Mouse (Mus musculus) adrenal gland, postnatal 14 days (tissue): ENCODE data around the gene Mcat. TPM values are rescaled to one million over a fixed set of nuclear protein-coding genes. Genes with fewer than 3 reads are reported as not detected.

Experiments used
- DNase-seq: peaks from one replicate; pipeline ENCODE4 v3.0.0; 2021; ENCODE audit warnings: mixed read lengths
- total RNA-seq: library from RNA; stranded (reverse); gene quantifications from 2 replicates; pipeline ENCODE4 v1.2.3, GENCODE M21; 2021

Mcat gene
- total RNA-seq, 1 experiment from 2014 or later: 34.6 TPM

DNA sequence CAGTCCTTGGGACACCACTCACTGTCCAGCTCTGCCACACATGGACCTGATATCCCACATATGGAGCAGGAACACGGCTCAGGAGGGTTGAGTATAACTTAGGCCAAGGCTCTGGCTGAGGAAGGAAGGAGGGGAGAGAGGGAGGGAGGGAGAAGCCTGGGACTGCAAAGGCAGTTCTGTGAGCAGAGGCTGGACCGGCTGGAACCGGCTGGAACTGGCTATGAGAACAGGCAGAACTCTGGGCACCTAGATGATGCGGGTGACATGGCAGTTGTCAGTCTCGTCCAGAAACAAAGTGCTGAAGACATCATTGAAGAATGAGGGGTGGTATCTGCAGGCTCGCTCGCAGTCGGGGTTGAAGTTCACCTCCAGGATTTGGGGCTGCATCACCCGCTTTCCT, 13.1 kb upstream of the Mcat start:
- DNase-seq: no peak

DNA sequence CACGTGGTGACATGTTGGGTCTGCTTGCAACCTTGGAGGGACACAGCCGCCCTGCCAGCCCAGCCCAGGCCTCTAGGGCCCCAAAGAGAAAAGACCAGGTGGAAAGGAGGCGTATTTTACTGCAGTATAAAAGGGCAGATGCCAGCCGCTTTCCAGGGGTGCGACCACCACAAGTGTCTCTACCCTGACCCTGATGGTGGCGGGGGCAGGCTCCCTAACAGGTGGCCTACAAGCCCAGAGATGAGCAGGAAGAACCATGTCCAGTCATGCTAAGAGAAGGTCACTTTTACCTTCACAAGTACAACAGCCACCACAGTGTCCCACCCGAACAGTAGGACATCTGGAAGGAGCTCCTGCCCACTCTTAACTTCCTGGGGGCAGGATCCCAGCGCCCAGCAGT, 12.0 kb upstream of the Mcat start:
- no peak for DNase-seq

DNA sequence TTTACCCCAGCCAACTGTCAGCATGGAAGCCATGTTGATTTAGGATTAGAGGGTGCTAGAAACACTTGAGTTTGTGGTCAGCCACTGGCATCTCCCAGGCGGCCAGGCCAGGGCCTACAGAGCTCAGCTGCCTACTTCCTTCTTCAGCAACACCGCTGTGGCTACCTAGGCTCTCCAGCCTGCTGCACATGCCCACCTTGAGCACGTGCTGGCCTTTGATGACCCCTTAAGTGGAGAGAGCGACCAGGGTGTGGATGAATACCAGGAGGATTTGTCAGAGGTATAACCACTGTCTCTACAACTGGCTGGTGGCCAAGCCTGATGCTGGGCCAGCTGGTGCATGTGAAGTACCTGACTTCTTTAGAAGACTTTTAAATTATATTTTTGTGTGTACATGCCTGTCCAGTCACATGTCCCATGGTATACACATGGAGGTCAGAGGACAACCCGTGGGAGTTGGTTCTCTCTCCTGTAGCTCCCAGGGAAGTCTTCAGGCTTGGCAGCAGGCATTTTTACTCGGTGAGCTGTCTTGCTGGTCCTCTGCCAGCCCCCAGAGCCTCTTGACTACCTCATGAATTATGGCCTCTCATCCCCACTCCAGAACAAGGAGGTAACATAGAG, 11.3 kb upstream of the Mcat start:
- DNase-seq: peak; percentile 77

DNA sequence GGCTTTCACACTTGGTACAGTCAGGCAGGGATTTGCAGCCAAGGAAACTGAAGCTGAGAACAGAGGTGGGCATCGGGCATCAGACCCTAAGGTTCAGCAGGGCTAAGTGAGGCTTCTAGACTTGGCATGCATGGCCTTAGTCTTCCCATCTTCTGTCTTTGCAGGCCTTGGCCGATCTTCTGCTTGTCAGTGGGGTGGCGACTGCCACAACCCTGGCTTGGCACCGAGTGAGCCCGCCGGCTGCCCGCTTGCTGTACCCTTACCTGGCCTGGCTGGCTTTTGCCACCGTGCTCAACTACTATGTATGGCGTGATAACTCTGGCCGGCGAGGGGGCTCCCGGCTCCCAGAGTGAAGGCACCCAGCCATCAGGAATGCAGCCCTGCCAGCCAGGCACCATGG, 10.0 kb upstream of the Mcat start:
- DNase-seq: no peak

DNA sequence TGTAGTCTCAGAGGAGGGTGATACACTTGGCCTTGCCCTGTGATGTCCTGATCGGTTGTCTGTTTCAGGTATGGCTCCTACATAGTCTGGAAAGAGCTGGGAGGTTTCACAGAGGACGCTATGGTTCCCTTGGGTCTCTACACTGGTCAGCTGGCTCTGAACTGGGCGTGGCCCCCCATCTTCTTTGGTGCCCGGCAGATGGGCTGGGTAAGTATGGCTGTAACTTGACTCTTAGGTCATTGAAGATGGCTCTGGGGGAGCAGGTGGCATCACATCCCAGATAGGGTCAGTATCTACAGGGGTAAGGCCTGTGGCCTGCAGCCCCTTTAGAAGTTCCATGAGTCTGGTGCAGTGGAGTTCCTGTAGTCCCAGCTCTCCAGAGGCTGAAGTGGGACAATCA, 8.5 kb upstream of the Mcat start:
- DNase-seq: no peak

DNA sequence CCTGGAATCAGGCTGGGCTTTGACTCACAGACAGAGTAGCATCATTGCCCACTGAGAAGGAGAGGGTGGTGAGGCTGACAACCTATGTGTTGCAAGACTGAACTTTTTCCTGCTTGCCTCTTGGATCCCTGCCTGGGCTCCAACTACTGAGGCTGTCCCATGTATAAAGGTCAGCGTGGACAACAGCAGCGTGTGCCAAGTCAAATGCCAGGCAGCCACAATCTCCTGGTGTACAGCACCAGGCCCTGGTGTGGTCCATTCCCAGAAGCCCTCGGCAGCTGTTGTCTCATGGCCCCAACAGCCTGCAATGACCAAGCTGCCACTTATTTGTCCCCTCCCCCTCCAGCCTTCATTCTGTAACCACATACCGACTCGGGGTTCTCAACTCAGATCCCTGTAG, 8.0 kb upstream of the Mcat start:
- DNase-seq: peak; percentile 74

DNA sequence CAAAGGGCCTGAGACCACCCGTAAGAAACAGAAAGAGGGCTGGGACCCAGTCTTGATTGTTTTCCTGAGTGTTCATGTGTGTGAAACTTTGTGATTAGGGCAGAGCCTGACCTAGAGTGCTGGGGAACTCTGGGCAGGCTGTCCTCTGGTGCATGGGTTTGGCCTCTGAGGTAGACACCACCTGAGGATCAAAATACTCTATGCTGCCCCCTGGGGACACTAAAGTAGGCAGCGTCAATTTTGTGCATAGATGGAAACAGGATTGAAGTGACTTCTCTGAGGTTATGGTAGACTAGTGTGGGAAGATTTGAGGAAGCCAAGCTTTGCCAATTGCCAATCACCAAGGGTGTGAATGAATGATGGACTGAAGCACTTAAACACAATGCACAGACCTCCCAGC, 7.1 kb upstream of the Mcat start:
- no peak for DNase-seq

DNA sequence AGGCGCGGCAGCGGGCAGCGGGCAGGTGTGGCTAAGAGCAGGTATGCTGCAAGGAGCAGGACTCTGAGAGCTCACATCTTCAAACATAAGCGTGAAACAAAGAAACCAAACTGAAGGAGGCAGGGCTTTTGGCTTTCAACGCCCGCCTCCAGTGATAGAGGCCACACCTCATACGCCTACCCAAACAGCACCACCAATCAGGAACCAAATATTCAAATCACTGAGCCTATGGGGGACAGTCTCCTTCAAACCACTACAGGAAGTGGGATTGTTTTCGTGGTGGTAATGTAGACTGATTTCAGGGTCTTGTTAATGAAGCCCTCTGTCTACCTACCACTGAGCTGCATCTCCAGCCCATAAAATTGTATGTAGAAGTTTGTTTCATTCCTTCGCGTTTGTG, 6.1 kb upstream of the Mcat start:
- no peak for DNase-seq

DNA sequence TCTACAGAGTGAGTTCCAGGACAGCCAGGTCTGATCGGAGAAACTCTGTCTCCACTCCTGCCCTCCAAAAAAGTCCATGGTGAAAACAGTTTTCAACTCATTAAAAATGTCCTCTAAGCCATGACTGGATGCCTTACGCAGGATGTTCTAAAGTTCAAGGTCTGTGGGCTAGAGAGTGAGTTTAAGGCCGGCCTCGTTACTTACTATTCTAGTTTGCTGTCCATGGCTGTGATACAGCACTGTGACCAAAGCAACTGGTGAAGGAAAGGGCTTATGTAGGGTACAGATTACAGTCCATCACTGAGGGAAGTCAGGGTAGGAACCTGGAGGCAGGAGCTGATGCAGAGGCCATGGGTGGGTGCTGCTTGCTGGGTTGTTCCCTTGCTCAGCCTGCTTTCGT, 5.0 kb upstream of the Mcat start:
- DNase-seq: peak; percentile 45

DNA sequence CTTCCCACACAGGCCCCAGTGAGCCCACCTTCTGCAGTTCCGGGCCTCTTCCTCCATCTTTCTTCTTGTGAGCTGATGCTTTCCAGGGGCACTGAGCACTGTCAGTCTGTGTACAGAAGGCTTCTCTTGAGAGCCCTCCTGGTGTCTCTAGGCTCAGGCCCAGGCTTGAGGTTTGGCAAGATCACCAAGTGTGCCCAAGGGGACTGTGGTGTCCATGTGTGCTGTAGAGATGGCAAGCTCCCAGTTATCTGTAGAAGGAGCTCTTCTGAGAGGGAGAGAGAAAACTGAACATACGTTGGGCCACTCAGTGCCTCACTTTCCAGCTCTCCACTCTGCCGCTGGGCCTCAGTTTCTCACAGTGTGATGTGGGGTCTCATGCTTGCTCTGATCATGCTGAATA, 4.1 kb upstream of the Mcat start:
- no peak for DNase-seq

DNA sequence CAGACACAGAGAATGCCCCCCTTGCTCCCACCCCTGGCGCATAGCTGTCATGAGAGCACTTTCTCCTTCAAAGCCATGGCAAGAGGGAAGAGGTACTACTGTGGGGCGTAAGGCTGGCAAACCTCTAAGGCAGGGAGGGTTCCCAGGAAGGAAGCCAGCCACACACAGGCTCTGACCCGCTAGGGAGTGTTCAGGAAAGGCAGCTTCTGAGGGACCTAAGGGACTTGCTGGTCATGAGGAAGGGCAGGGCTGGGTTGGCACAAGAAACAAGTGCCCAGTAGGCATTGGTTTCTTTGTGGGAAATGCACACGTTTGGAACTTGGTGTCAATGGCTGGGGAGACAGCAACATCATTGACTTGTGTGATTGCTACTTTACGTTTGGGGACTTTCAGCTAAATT, 2.4 kb upstream of the Mcat start:
- DNase-seq: peak; percentile 41

DNA sequence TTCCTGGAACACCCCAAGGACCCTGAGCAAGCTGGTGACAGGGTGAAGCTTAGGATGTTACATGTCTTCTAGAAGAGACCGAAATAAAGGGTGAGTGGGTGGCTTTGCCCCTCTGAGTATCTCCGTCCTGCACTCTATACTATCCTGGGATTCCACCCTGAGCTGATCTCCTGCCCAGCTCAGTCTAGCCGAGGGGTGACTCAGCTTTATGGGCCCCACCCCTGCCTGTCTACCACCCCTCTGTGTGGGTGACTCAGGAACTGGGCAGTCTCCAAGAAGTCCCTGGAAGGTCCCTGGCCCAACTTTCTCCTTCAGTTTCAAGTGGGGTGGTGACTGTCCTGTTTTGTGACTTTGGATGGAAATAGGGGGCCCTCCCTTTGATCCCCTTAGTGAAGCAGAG, 1.8 kb upstream of the Mcat start:
- DNase-seq: peak; percentile 90

DNA sequence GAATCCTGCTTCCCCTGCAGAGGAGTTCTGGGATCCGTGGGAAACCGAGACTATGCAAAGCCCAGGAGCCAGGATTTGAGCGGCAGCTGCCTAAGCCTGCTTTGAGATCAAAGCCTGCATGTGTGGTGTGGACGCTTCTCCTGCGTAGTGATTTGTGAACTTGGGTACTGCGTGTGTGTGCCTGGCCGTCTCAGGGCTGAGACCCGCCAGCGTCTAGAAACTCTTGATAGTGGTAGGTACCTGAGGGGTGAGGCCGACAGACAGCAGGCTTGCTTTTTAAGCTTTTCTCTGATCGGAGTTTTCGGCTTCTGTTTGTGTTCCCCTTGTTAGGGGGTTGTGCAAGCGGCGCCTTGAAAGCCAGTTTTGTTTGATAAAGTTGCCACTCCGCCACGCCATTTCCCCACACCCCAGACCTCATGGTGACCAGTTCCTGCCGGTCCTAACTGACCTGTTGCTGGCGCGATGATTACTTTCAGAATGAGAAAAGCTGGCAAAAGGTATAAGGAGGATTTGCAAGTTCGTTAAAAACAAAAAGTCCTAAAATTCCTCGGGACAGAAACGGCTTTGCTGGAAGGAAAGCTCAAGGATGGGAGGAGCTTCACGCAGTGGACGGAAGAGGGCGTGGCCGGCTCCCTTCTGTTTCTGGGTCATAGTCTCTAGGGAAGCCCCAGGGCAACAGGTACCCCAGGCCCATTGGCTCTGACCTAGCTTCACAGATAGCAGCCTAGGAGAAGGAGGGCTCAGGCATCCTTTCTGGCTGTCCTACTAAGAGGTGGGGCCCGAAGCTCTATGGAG, 467 bp upstream of the Mcat start:
- peak; percentile 76 for DNase-seq

DNA sequence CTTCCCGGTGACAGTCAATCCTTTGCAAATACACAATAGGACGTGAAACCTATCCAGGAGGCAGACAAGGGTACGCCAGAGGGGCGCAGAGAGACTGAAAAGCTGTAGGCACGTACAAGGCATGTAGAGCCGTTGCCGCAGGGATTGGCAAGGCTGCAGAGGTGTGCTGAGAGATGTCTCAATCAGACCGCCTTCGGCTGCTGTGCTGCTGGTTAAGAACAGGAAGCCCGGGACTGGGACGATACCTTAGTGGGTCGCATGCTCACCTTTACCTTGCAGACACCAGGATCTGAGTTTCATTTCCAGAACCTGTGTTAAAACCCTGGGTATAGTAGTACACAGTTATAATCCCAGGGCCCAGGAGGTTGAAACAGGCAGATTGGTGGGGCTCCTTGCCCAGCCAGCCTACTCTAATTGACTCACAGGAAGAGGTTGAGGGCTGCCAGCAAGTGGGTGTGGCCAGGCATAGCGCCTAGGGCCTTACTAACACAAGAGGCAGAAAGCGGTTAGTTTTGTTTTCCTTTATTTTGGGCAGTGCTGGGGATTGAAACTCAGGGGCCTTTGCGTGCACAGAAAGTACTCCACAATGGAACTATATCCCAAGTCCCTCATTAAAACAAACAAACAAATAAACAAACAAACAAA, 839 bp downstream of the Mcat start:
- DNase-seq: peak; percentile 93

DNA sequence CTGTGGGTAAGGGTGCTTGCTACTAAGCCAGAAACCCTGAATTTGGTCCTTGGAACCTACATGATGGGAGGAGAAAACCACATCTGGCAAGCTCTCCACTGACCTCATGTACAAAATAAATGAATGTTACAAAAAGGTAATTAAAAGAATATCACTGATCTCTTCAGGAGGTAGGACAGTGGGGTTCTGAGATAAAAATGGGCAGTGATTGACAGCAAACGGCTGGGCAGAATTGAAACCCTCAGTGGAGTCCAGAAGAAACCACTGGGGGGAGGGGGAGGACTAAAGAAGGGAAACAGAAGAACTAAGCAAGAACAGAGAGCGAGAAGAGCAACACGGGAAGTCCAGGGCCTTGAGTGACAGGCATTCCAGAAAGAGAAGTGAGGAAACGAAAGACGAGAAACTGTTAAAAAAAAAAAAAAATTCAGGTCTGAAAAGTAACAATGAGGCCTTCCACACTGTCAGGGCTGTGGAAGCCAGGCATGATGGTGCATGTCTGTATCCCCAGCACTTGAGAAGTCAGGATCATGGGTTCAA, 2.6 kb downstream of the Mcat start:
- no peak for DNase-seq

DNA sequence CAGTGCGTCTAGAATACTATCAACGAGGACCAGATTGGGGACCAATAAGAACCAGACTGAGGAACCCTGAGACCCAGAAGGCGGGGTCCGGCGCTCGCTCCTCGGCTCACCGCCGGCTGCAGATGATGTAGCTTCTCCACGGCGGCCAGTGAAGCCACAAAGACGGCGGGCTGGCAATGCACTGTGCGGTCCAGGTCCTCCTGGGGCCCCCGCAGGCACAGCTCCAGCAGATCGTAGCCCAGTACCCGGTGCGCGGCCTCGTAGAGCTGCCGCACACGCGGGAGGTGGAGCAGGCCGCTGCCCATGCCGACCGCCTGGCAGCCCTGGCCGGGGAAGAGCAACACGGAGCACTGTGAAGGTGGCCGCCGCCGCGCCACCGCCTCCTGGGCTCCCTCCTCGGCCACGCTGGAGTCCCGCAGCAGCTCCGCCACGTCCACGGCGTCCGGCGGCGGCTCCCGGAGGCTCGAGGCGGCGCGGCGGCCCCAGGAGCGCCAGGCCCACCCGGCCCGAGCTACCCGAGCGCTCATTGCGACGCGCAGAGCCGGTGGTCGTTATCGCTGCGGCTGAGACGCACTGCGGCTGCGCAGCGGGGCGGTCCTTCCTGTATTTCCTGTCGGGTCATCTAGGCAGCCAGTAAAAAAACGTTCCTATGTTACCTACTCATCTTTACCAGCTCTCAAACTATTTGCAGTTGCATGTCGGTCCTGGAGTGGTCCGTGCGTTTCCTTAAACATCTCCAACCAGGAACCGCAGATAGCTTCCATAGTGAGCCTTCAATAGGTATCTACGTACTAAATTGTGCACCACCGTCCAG, 8.2 kb downstream of the Mcat start:
- peak; percentile 91 for DNase-seq

DNA sequence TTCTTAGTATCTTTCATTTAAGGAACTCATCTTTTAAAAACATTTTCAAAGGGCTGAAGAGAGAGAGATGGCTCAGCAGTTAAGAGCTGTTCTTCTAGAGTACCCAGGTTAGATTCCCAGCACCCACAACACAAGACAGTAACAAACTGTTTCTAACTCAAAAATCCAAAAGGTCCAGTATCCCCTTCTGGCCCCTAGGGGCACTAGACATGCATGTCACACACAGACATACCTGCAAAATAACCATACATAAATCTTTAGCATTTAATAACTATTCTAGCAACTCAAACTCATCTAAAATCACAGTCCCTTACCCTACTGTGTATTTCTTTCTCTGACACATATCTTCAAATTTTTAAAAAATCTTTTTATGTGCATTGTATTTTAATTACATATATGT, 9.8 kb downstream of the Mcat start:
- DNase-seq: no peak

DNA sequence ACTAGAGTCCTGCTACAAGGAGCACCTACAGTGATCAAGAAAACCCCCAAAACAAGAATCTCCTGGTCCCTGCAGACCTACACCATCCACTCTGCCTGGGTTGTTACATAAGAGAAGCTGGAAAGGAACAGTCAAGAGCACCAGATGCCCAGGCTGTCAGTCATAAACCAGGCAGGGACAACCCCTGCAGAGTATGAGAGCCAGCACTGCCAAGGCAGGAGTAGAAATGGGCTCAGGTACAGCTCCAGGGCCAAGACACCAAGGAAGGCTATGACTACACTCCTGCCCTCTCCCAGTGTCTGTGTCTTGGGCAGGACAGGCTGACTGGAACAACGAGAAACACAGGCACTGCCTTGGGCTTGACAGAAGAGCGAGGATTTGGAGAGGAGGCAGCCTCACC, 13.4 kb downstream of the Mcat start:
- DNase-seq: no peak

DNA sequence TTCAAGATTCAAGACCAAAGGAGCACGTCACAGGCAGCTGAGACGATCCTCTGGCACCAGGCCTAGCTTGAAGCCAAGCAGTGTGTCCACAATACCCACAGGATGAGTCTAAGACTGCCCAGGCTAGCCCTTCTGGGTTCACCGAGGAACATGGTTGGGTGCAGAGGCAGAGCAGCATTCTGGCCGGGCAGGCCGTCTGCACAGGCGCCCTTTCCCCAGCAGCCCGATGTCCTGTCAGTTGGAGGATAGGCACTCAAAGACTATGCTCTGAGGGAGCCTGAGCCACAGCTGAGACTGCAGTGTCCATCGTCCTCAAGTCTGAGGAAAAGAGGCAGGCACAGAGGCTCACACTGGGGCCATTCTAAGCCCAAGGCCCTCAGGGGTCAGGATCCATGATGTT, 16.4 kb downstream of the Mcat start:
- no peak for DNase-seq

DNA sequence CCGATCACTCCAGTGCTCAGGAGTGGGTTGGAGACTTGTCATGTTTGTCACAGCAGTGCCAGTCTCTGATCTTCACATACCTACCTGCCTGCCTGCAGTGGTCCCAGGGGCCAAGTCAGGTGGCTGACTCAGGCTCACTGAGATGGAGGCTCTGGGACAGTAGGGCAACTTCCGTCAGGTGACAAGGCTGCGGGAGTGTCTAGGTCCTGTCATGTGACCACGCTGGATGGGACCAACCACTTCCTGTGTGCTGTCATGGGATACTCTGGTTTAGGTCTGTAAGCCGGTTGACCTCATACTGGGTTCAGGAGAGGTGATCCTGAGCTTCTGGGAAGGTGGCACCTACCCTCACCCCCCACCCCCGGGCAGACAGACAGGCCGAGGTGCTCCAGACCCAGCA, 17.6 kb downstream of the Mcat start:
- no peak for DNase-seq

DNA sequence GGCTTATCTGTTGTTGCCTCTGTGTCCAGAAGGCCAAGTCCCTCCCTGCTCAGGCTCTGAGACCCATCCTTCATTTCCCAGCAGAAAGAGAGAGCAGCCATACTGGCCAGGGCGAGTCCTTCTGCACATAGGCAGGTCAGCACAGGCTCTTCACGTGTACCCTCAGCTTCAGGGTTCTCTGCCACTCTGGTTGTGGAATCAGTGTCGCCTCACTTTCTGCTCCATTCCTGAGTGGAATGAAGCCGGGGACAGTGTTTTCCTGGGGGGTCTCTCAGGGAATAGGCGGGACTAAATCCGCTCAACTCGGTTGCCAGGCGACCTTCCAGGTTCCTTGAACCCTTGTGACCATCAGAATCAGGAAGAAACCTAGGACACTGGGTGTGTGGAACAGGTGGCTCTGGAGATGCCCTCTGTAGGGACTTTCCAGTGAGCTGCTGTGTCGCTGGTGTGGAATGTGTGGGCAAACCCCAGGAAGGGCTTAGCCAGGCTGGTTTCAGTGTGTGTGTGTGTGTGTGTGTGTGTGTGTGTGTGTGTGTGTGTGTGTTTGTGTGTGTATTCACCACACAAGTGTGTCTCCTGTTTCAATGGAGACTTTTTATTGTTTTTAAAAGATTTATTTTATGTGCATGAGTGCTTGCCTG, 21.8 kb downstream of the Mcat start:
- no peak for DNase-seq

DNA sequence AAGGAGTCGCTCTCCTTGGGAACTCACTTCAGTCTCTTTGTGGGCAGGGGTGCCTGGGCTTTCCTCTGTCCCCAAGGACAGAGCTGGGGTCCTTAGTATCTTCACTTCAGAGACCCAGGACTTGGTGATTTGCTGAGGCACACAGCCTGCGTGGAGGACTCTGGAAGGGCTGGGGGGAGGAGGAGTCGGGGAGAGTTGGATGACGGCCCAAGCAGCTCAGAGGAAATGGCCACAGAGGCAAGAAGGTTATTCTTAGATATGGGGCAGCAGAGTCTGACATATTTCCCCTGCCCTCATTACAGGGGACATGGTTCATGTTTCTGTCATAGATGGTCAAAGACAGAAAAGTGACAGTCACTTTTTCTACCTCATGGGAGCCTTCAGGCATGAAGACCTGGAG, 23.7 kb downstream of the Mcat start:
- peak; percentile 70 for DNase-seq
